Mouse (Mus musculus) liver, postnatal 0 days (tissue): ENCODE data around the gene Qpctl.

Source experiments
- CTCF ChIP-seq: sonication (generic); IDR thresholded peaks from 2 replicates; pipeline ENCODE4 v1.5.1; 2016; ENCODE audit warnings: antibody characterized with exemption, low read depth
- EP300 ChIP-seq: IDR thresholded peaks from 2 replicates; pipeline ENCODE4 v1.6.1; 2016; ENCODE audit warnings: antibody characterized with exemption, low read depth, mild to moderate bottlenecking

DNA sequence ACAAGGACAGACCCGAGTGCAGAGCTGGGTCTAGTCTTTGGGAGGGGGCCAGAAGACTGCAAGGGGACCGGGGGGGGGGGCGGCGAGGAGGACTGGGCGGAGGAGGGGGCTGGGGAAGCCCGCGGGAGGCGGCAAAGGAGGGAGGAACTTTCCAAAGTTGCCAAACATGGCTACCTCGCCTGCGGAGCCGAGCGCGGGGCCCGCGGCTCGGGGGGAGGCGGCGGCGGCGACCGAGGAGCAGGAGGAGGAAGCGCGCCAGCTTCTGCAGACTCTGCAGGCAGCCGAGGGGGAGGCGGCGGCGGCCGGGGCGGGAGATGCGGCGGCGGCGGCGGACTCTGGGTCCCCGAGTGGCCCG is 54.6 kb downstream of the Qpctl start, which contains the start of gene Six5:
- TF ChIP-seq CTCF = no peak
- no peak for TF ChIP-seq EP300
